Mouse (Mus musculus) heart, embryonic 15.5 days (tissue): ENCODE data around the gene Dennd5b. TPM values are rescaled to one million over a fixed set of nuclear protein-coding genes. Genes with fewer than 3 reads are reported as not detected.
"Not testable (repeated sequence)": the region's sequence is repeated elsewhere in the genome, so short reads cannot be mapped to it uniquely, and the experiment has no call there.

Experiments
- ATAC-seq: fragments of 200-750 bp; cut with Nextera tagmentation; replicated peaks from 2 replicates; pipeline ENCODE4 v1.8.0; 2017; ENCODE audit warnings: low read depth, moderate TSS enrichment; ENCODE audit not compliant: insufficient number of reproducible peaks, insufficient read depth, low FRiP score
- H3K27ac ChIP-seq: fragments of 300-500 bp; sonication (generic); 2 replicates; pipeline ENCODE4 v1.5.1; 2015; ENCODE audit warnings: mild to moderate bottlenecking, inconsistent platforms
- H3K27me3 ChIP-seq: fragments of 300-500 bp; sonication (generic); 2 replicates; pipeline ENCODE4 v1.6.1; 2015; ENCODE audit warnings: inconsistent platforms
- H3K36me3 ChIP-seq: fragments of 300-500 bp; sonication (generic); 2 replicates; pipeline ENCODE4 v1.6.1; 2015; ENCODE audit warnings: mild to moderate bottlenecking, inconsistent platforms
- H3K4me1 ChIP-seq: fragments of 300-500 bp; sonication (generic); replicated peaks from 2 replicates; pipeline ENCODE4 v1.6.1; 2015; ENCODE audit warnings: inconsistent platforms
- H3K4me2 ChIP-seq: fragments of 300-500 bp; sonication (generic); 2 replicates; pipeline ENCODE4 v1.6.1; 2015; ENCODE audit warnings: inconsistent platforms, mild to moderate bottlenecking, moderate library complexity
- H3K4me3 ChIP-seq: fragments of 300-500 bp; sonication (generic); 2 replicates; pipeline ENCODE4 v1.5.1; 2015; ENCODE audit warnings: mild to moderate bottlenecking, inconsistent platforms
- H3K9ac ChIP-seq: fragments of 300-500 bp; sonication (generic); 2 replicates; pipeline ENCODE4 v1.6.1; 2015; ENCODE audit warnings: mild to moderate bottlenecking, inconsistent platforms
- H3K9me3 ChIP-seq: fragments of 300-500 bp; sonication (generic); replicated peaks from 2 replicates; pipeline ENCODE4 v1.6.1; 2016; ENCODE audit warnings: inconsistent platforms
- WGBS: fragments of 180-500 bp; shearing (Covaris S2); methylation state at CpG from one replicate; pipeline ENCODE4 v1.1.7; 2015; ENCODE audit warnings: mixed read lengths; 5-methylcytosine and 5-hydroxymethylcytosine counted together
- polyA plus RNA-seq: library from polyadenylated mRNA; unstranded; fragments of >200 nt; fragmentation: Nextera tagmentation; extraction: Ambion mirVana; gene quantifications from 2 replicates; pipeline ENCODE4 v1.2.1, GENCODE M21; 2015

Dennd5b gene
- polyA plus RNA-seq, 1 experiment from 2014 or later: 6.0 TPM

- Histone ChIP-seq H3K4me2 (no peak overlapping the region), H3K9ac (no peak overlapping the region), H3K36me3 (peaks cover 43% of the 10 kb centered on the region; the same call in 1 of the 2 replicates), H3K9me3 (no peaks in the 10 kb centered on the region), H3K27me3 (no peaks in the 10 kb centered on the region), H3K4me1 (no peaks in the 10 kb centered on the region), H3K4me3 (no peak overlapping the region), H3K27ac (no peak overlapping the region)
- ATAC-seq: no peak
- 88% methylated on average over 7 of the region's 7 CpGs for WGBS
These were observed 96.5 kb downstream of the Dennd5b start for GRCm38 (mm10) chr6:149005009-149005408.

GRCm38 (mm10) chr6:148994327-148994999 is 107.0 kb downstream of the Dennd5b start:
- H3K27me3 ChIP-seq: no peaks in the 10 kb centered on the region
- WGBS: 68% methylated on average over 5 of the region's 5 CpGs
- no peak overlapping the region for H3K27ac ChIP-seq
- no peaks in the 10 kb centered on the region for H3K9me3 ChIP-seq
- peaks cover 4% of the 10 kb centered on the region for H3K4me1 ChIP-seq
- H3K9ac ChIP-seq: no peak overlapping the region
- no peak overlapping the region for H3K4me3 ChIP-seq
- peaks cover 13% of the 10 kb centered on the region for H3K36me3 ChIP-seq
- no peak overlapping the region for H3K4me2 ChIP-seq
- no peak for ATAC-seq

- Histone ChIP-seq H3K4me1 (peaks cover 4% of the 10 kb centered on the region), H3K36me3 (peaks cover 13% of the 10 kb centered on the region), H3K27me3 (no peaks in the 10 kb centered on the region), H3K9ac (no peak overlapping the region), H3K9me3 (no peaks in the 10 kb centered on the region), H3K4me3 (no peak overlapping the region), H3K27ac (no peak overlapping the region), H3K4me2 (no peak overlapping the region)
- ATAC-seq: no peak
- WGBS: 33% methylated on average over 9 of the region's 9 CpGs
These were observed 108.1 kb downstream of the Dennd5b start for GRCm38 (mm10) chr6:148993117-148994077.

GRCm38 (mm10) chr6:148992373-148993116 is 108.9 kb downstream of the Dennd5b start:
- H3K27ac ChIP-seq: no peak overlapping the region
- H3K9ac ChIP-seq: no peak overlapping the region
- H3K4me2 ChIP-seq: no peak overlapping the region
- no peak overlapping the region for H3K4me3 ChIP-seq
- H3K27me3 ChIP-seq: no peaks in the 10 kb centered on the region
- H3K4me1 ChIP-seq: peaks cover 4% of the 10 kb centered on the region
- H3K9me3 ChIP-seq: no peaks in the 10 kb centered on the region
- H3K36me3 ChIP-seq: peaks cover 8% of the 10 kb centered on the region
- WGBS: 65% methylated on average over 4 of the region's 4 CpGs
- no peak for ATAC-seq

GRCm38 (mm10) chr6:148991660-148992372 is 109.7 kb downstream of the Dennd5b start:
- Histone ChIP-seq H3K27me3 (no peaks in the 10 kb centered on the region), H3K27ac (no peak overlapping the region), H3K9me3 (no peaks in the 10 kb centered on the region), H3K36me3 (peaks cover 5% of the 10 kb centered on the region; the same call in 1 of the 2 replicates), H3K4me2 (no peak overlapping the region), H3K9ac (no peak overlapping the region), H3K4me3 (no peak overlapping the region), H3K4me1 (peaks cover 4% of the 10 kb centered on the region)
- ATAC-seq: no peak
- 57% methylated on average over 6 of the region's 6 CpGs for WGBS

- H3K36me3 ChIP-seq, H3K27ac ChIP-seq, H3K27me3 ChIP-seq, H3K4me3 ChIP-seq, ATAC-seq, H3K4me1 ChIP-seq, H3K9ac ChIP-seq, H3K9me3 ChIP-seq, H3K4me2 ChIP-seq: not testable (repeated sequence)
- 93% methylated on average over 2 of the region's 3 CpGs for WGBS
These were observed 111.5 kb downstream of the Dennd5b start for GRCm38 (mm10) chr6:148989792-148990491.

- Histone ChIP-seq H3K4me1 (no peaks in the 10 kb centered on the region), H3K27ac (no peak overlapping the region), H3K36me3 (no peaks in the 10 kb centered on the region), H3K9ac (no peak overlapping the region), H3K4me2 (no peak overlapping the region), H3K27me3 (no peaks in the 10 kb centered on the region), H3K4me3 (no peak overlapping the region), H3K9me3 (no peaks in the 10 kb centered on the region)
- no peak for ATAC-seq
- WGBS: 82% methylated on average over 4 of the region's 4 CpGs
These were observed 115.5 kb downstream of the Dennd5b start for GRCm38 (mm10) chr6:148986003-148986402.

GRCm38 (mm10) chr6:148980495-148980894 is 121.0 kb downstream of the Dennd5b start:
- Histone ChIP-seq H3K27me3 (no peaks in the 10 kb centered on the region), H3K36me3 (no peaks in the 10 kb centered on the region), H3K9ac (no peak overlapping the region), H3K4me2 (no peak overlapping the region), H3K4me1 (no peaks in the 10 kb centered on the region), H3K9me3 (no peaks in the 10 kb centered on the region), H3K27ac (no peak overlapping the region), H3K4me3 (no peak overlapping the region)
- WGBS: 71% methylated on average over 3 of the region's 3 CpGs
- ATAC-seq: no peak

GRCm38 (mm10) chr6:148975096-148975495 is 126.4 kb downstream of the Dennd5b start:
- 90% methylated on average over 3 of the region's 3 CpGs for WGBS
- no peak for ATAC-seq
- Histone ChIP-seq H3K36me3 (no peaks in the 10 kb centered on the region), H3K4me2 (no peak overlapping the region), H3K4me1 (peaks cover 16% of the 10 kb centered on the region), H3K9ac (no peak overlapping the region), H3K4me3 (no peak overlapping the region), H3K9me3 (no peaks in the 10 kb centered on the region), H3K27me3 (no peaks in the 10 kb centered on the region), H3K27ac (no peak overlapping the region)

- peaks cover 16% of the 10 kb centered on the region for H3K4me1 ChIP-seq
- no peaks in the 10 kb centered on the region for H3K27me3 ChIP-seq
- no peaks in the 10 kb centered on the region for H3K36me3 ChIP-seq
- 26% methylated on average over 2 of the region's 2 CpGs for WGBS
- no peak for ATAC-seq
- no peak overlapping the region for H3K4me3 ChIP-seq
- H3K4me2 ChIP-seq: no peak overlapping the region
- no peaks in the 10 kb centered on the region for H3K9me3 ChIP-seq
- no peak overlapping the region for H3K27ac ChIP-seq
- H3K9ac ChIP-seq: no peak overlapping the region
These were observed 128.6 kb downstream of the Dennd5b start for GRCm38 (mm10) chr6:148972891-148973290.
